Mouse (Mus musculus) C2C12 (cell line): Measurements from ENCODE around the gene Tob2.

Experiments used
- CTCF ChIP-seq: IDR thresholded peaks from one replicate; pipeline ENCODE4 v1.5.1; 2011; ENCODE audit not compliant: control insufficient read depth, insufficient read depth, insufficient read length
- MAX ChIP-seq: IDR thresholded peaks from one replicate; pipeline ENCODE4 v1.6.1; 2011; ENCODE audit warnings: mild to moderate bottlenecking, control low read depth
- MYOD1 ChIP-seq: IDR thresholded peaks from one replicate; pipeline ENCODE4 v1.6.1; 2011; ENCODE audit warnings: low read depth; ENCODE audit not compliant: control insufficient read depth, insufficient read length
- USF1 ChIP-seq: IDR thresholded peaks from one replicate; pipeline ENCODE4 v1.6.1; 2011; ENCODE audit warnings: low read depth, mild to moderate bottlenecking, control low read depth, moderate library complexity

DNA sequence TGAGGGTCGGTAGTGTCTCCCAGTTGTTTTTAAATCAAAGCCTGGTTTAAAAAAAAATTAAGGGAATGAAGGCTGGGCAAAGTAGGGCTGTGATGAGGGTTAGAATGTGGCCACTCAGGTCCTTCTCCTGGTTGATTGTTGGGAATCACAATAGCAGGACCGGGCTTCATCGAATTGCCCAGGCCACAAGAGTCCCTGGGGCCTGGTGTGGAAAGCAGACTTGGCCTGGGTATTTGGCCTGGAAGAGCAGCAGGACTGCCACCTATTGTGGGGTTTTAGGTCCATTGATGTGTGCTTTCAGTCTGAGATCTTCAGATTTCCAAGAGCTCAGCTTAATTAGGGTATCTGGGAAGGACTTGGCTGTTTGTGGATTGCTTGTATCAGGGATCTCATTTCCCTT is 46.3 kb downstream of the Tob2 start:
- TF ChIP-seq CTCF (no peak), USF1 (no peak), MAX (no peak), MYOD1 (no peak)
